Mouse (Mus musculus): ENCODE results near the gene Trappc1.

GRCm38 (mm10) chr11:69367616-69368355 lies 44.0 kb downstream of the Trappc1 start:
- TF ChIP-seq CTCF (IDR thresholded peaks at IDR 0.05) (peak; percentile 1; the same call in 1 of the 2 replicates), EP300 (IDR thresholded peaks at IDR 0.05) (no peak)
